Mouse (Mus musculus) ES-E14 (cell line): ENCODE measurements at regions not wholly inside any gene's neighbourhood (a gene's known extent, or its start where the extent isn't known, plus 50 kb on each side); places are given as distances from the start of the nearest gene placed in this dataset.

Experiments used
- CHD2 ChIP-seq: IDR thresholded peaks from 2 replicates; pipeline ENCODE4 v1.6.1; 2014; ENCODE audit warnings: mild to moderate bottlenecking, low read depth, low read length, inconsistent platforms
- HCFC1 ChIP-seq: IDR thresholded peaks from 2 replicates; pipeline ENCODE4 v1.6.1; 2012; ENCODE audit warnings: low read length, inconsistent platforms, borderline replicate concordance; ENCODE audit not compliant: insufficient read depth
- MAFK ChIP-seq: IDR thresholded peaks from 2 replicates; pipeline ENCODE4 v1.6.1; 2014; ENCODE audit warnings: mild to moderate bottlenecking, low read depth, low read length, inconsistent platforms; ENCODE audit not compliant: insufficient read depth
- ZC3H11A ChIP-seq: IDR thresholded peaks from 2 replicates; pipeline ENCODE4 v1.6.1; 2012; ENCODE audit warnings: low read depth, mild to moderate bottlenecking, inconsistent platforms, low read length, borderline replicate concordance
- ZNF384 ChIP-seq: IDR thresholded peaks from 2 replicates; pipeline ENCODE4 v1.6.1; 2012; ENCODE audit warnings: low read depth, low read length, inconsistent platforms

DNA sequence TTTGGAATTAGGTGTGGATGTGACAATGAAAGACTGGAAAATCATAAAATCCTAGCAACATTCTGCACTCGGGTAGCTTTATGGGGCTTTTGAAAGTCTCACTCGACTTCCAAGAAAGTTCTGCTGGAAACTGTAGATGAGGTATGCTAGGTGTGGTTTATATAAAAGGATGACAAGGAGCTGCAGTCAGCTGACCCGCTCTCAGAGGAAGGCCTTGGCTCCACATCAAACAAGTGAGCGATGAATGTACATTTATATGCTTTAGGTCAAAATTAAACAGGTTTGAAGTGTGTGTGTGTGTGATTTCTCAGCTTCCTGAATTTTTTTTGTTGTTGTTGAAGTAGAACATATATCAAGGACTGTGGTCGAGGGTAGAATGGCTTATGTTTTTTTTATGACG lies 174.9 kb downstream of the 1500009L16Rik start:
- TF ChIP-seq ZC3H11A (no peak), MAFK (no peak), ZNF384 (no peak), HCFC1 (no peak), CHD2 (no peak)
